Mouse (Mus musculus) myocyte (in vitro differentiated cells): Measurements from ENCODE around the gene Tbc1d8b.

Experiments
- E2F4 ChIP-seq: IDR thresholded peaks from one replicate; pipeline ENCODE4 v1.6.1; 2011; ENCODE audit warnings: mild to moderate bottlenecking, control low read depth, moderate library complexity; ENCODE audit not compliant: insufficient read depth
- MAX ChIP-seq: IDR thresholded peaks from one replicate; pipeline ENCODE4 v1.6.1; 2011; ENCODE audit warnings: low read depth, mild to moderate bottlenecking, control low read depth
- MYOD1 ChIP-seq, 3 experiments: IDR thresholded peaks; one replicate each; pipeline ENCODE4 v1.6.1; 2011; ENCODE audit warnings: control low read depth in 2 of 3, low read depth in 2 of 3, mild to moderate bottlenecking in 2 of 3, moderate library complexity in 1 of 3; ENCODE audit not compliant: insufficient read length in 2 of 3, control insufficient read depth in 1 of 3
- MYOG ChIP-seq, 3 experiments: IDR thresholded peaks; one replicate each; pipeline ENCODE4 v1.6.1; 2011; ENCODE audit warnings: control low read depth in 2 of 3, low read depth in 2 of 3, mild to moderate bottlenecking in 2 of 3; ENCODE audit not compliant: insufficient read length in 2 of 3, control insufficient read depth in 1 of 3, insufficient read depth in 1 of 3
- POLR2A ChIP-seq: IDR thresholded peaks from one replicate; pipeline ENCODE4 v1.6.1; 2011; ENCODE audit warnings: low read depth, mild to moderate bottlenecking, control low read depth, moderate library complexity; ENCODE audit not compliant: insufficient read length
- POLR2AphosphoS2 ChIP-seq: IDR thresholded peaks from one replicate; pipeline ENCODE4 v1.6.1; 2011; ENCODE audit warnings: low read depth, control low read depth; ENCODE audit not compliant: insufficient read length
- SRF ChIP-seq: IDR thresholded peaks from one replicate; pipeline ENCODE4 v1.6.1; 2011; ENCODE audit warnings: low read depth; ENCODE audit not compliant: control insufficient read depth, insufficient read length
- TCF12 ChIP-seq: IDR thresholded peaks from one replicate; pipeline ENCODE4 v1.6.1; 2011; ENCODE audit warnings: mild to moderate bottlenecking, control low read depth; ENCODE audit not compliant: poor library complexity, insufficient read depth, severe bottlenecking
- TCF3 ChIP-seq: IDR thresholded peaks from one replicate; pipeline ENCODE4 v1.6.1; 2011; ENCODE audit warnings: low read depth, control low read depth; ENCODE audit not compliant: insufficient read length
- USF1 ChIP-seq: IDR thresholded peaks from one replicate; pipeline ENCODE4 v1.6.1; 2011; ENCODE audit warnings: low read depth, mild to moderate bottlenecking, control low read depth, moderate library complexity

- TF ChIP-seq USF1 (no peak), POLR2A (no peak), MYOD1 (IDR thresholded peaks at IDR 0.05; ENCODE audit: control insufficient read depth in 1 of 3, insufficient read length in 2 of 3, low read depth in 2 of 3) (no peak), TCF3 (no peak), MYOG (IDR thresholded peaks at IDR 0.05; ENCODE audit: control insufficient read depth in 1 of 3, insufficient read depth in 1 of 3, insufficient read length in 2 of 3, low read depth in 2 of 3) (no peak), POLR2AphosphoS2 (no peak), E2F4 (no peak), SRF (no peak), TCF12 (no peak), MAX (no peak)
Measured at GRCm38 (mm10) chrX:139778886-139779285, 94.1 kb downstream of the Tbc1d8b start.
